Mouse (Mus musculus) NIH3T3 (cell line): ENCODE measurements around the gene Bmp7.

ENCODE experiments used
- DNase-seq: peaks from one replicate; pipeline ENCODE4 v3.0.0-alpha.2; 2012; ENCODE audit warnings: low read depth

Gene Bmp7

GRCm38 (mm10) chr2:172848193-172848592 lies 91.9 kb downstream of the Bmp7 start:
- peak; percentile 13 for DNase-seq

- DNase-seq: no peak
Measured at GRCm38 (mm10) chr2:172846311-172846575, 93.9 kb downstream of the Bmp7 start.

GRCm38 (mm10) chr2:172845536-172846310 lies 94.4 kb downstream of the Bmp7 start:
- no peak for DNase-seq

GRCm38 (mm10) chr2:172843903-172844302 lies 96.2 kb downstream of the Bmp7 start:
- DNase-seq: no peak

- DNase-seq: no peak
Measured at GRCm38 (mm10) chr2:172842306-172842705, 97.8 kb downstream of the Bmp7 start.

GRCm38 (mm10) chr2:172840905-172841750 lies 99.0 kb downstream of the Bmp7 start:
- DNase-seq: no peak

- no peak for DNase-seq
Measured at GRCm38 (mm10) chr2:172839317-172839980, 100.7 kb downstream of the Bmp7 start.

- DNase-seq: no peak
Measured at GRCm38 (mm10) chr2:172836516-172836915, 103.6 kb downstream of the Bmp7 start.

- peak; percentile 40 for DNase-seq
Measured at GRCm38 (mm10) chr2:172833196-172833595, 106.9 kb downstream of the Bmp7 start.

- DNase-seq: peak; percentile 69
Measured at GRCm38 (mm10) chr2:172831762-172832161, 108.4 kb downstream of the Bmp7 start.

GRCm38 (mm10) chr2:172831133-172831532 lies 109.0 kb downstream of the Bmp7 start:
- DNase-seq: peak; percentile 85

GRCm38 (mm10) chr2:172828229-172828628 lies 111.9 kb downstream of the Bmp7 start:
- DNase-seq: no peak

GRCm38 (mm10) chr2:172827564-172827963 lies 112.6 kb downstream of the Bmp7 start:
- DNase-seq: peak; percentile 37

- DNase-seq: no peak
Measured at GRCm38 (mm10) chr2:172825785-172826145, 114.4 kb downstream of the Bmp7 start.

- DNase-seq: peak; percentile 51
Measured at GRCm38 (mm10) chr2:172824906-172825784, 115.0 kb downstream of the Bmp7 start.

- DNase-seq: no peak
Measured at GRCm38 (mm10) chr2:172818631-172819230, 121.4 kb downstream of the Bmp7 start.
